Mouse (Mus musculus) liver, postnatal 0 days (tissue): ENCODE measurements around the gene Mast3.

Experiments
- CTCF ChIP-seq: sonication (generic); IDR thresholded peaks from 2 replicates; pipeline ENCODE4 v1.5.1; 2016; ENCODE audit warnings: antibody characterized with exemption, low read depth
- EP300 ChIP-seq: IDR thresholded peaks from 2 replicates; pipeline ENCODE4 v1.6.1; 2016; ENCODE audit warnings: antibody characterized with exemption, low read depth, mild to moderate bottlenecking

DNA sequence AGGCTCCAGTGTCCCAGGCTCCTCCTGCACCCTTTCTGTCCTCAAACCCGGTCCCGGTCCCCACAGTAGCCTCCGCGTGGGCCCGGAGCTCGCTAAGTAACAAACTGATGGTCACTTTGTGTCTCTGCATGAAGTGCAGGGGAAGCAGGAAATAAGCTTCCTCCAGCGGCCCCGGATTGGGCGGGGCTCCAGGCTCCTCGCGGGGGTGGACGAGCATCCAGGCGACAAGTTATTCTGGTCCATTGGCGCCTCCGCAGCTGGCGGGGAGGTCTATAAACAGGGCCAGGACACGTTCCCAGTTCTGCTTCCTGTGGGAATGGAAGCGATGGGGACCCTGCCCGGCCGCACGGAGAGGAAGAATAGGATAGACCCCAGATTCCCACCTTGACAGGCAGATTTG lies 51.7 kb downstream of the Mast3 start:
- TF ChIP-seq EP300 (peak; percentile 31; the same call in 1 of the 2 replicates), CTCF (no peak)
